Mouse (Mus musculus) ES-Bruce4 (cell line): ENCODE measurements at regions not wholly inside any gene's neighbourhood (a gene's known extent, or its start where the extent isn't known, plus 50 kb on each side); places are given as distances from the start of the nearest gene placed in this dataset.

Source experiments
- H3K27ac ChIP-seq: 2 replicates; pipeline ENCODE4 v1.5.1; 2012; ENCODE audit warnings: low read length, inconsistent platforms; ENCODE audit not compliant: insufficient read depth
- H3K27me3 ChIP-seq: 2 replicates; pipeline ENCODE4 v1.6.1; 2012; ENCODE audit warnings: mild to moderate bottlenecking, low read length, inconsistent platforms; ENCODE audit not compliant: control insufficient read depth, poor library complexity, insufficient read depth, severe bottlenecking
- H3K36me3 ChIP-seq: 2 replicates; pipeline ENCODE4 v1.6.1; 2012; ENCODE audit warnings: inconsistent platforms, mild to moderate bottlenecking, low read length, moderate library complexity; ENCODE audit not compliant: control insufficient read depth, poor library complexity, insufficient read depth, severe bottlenecking
- H3K4me1 ChIP-seq: one replicate; pipeline ENCODE4 v1.8.1; 2011; ENCODE audit warnings: low read length; ENCODE audit not compliant: control insufficient read depth, insufficient read depth
- H3K4me3 ChIP-seq: 2 replicates; pipeline ENCODE4 v1.5.1; 2011; ENCODE audit warnings: low read depth, mild to moderate bottlenecking, low read length
- H3K9ac ChIP-seq: 2 replicates; pipeline ENCODE4 v1.6.1; 2012; ENCODE audit warnings: low read depth, mild to moderate bottlenecking, inconsistent platforms; ENCODE audit not compliant: poor library complexity, severe bottlenecking
- H3K9me3 ChIP-seq: replicated peaks from 2 replicates; pipeline ENCODE4 v1.6.1; 2012; ENCODE audit warnings: mild to moderate bottlenecking, low read length, inconsistent platforms; ENCODE audit not compliant: control insufficient read depth, poor library complexity, insufficient read depth, severe bottlenecking
- CTCF ChIP-seq: IDR thresholded peaks from one replicate; pipeline ENCODE4 v1.8.1; 2011; ENCODE audit warnings: low read depth, low read length
- EP300 ChIP-seq: IDR thresholded peaks from 2 replicates; pipeline ENCODE4 v1.6.1; 2011; ENCODE audit warnings: low read depth, low read length; ENCODE audit not compliant: insufficient read depth
- POLR2A ChIP-seq: IDR thresholded peaks from one replicate; pipeline ENCODE4 v1.8.1; 2011; ENCODE audit warnings: low read length; ENCODE audit not compliant: insufficient read depth

DNA sequence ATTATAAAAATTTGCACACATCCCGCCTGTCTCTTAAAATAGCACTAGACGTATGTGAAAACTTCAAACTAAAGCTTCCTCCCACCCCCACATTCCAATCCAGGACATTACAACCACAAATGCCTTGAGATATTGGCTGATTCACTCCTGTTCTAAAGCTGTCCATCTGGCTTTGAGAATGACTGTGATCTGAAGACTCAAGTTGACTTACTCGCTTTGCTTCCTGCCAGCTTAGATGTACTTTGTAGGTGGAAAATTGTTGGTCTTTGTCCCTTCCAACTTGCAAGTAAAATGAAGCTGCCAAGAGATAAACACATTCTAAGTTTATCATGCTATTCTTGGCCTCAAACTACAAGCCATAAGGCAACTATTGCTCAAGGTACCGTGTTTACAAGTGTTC lies 779.7 kb downstream of the Cetn3 start:
- H3K36me3 ChIP-seq: no peaks in the 10 kb centered on the region
- TF ChIP-seq EP300 (no peak), CTCF (no peak), POLR2A (no peak)
- H3K9me3 ChIP-seq: no peaks in the 10 kb centered on the region
- no peak overlapping the region for H3K9ac ChIP-seq
- H3K27ac ChIP-seq: no peak overlapping the region
- H3K4me3 ChIP-seq: no peak overlapping the region
- no peaks in the 10 kb centered on the region for H3K27me3 ChIP-seq
- no peaks in the 10 kb centered on the region for H3K4me1 ChIP-seq

- no peaks in the 10 kb centered on the region for H3K27me3 ChIP-seq
- no peaks in the 10 kb centered on the region for H3K36me3 ChIP-seq
- H3K9ac ChIP-seq: no peak overlapping the region
- H3K4me1 ChIP-seq: no peaks in the 10 kb centered on the region
- no peaks in the 10 kb centered on the region for H3K9me3 ChIP-seq
- H3K27ac ChIP-seq: no peak overlapping the region
- TF ChIP-seq POLR2A (no peak), EP300 (no peak), CTCF (no peak)
- H3K4me3 ChIP-seq: no peak overlapping the region
Measured at GRCm38 (mm10) chr13:82570925-82571324, 788.0 kb downstream of the Cetn3 start.

DNA sequence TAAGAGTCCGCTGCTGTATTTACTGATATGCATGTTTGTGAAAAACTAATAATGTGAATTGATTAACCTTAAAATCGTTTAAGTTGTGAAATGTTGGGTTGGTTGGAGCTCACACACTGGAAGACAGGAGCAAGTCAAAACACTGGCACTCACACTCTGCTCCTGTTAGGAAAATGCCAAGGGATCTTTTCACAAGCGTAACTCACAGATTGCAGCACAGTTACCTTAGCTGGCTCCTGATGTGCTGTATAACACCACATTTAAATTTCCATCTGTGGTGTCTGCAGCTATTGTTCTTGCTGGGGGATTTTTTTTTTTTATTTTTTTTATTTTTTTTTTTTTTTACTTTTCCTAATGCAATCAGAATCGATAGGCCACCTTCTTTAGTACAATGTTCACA lies 795.1 kb downstream of the Cetn3 start:
- H3K27me3 ChIP-seq: no peaks in the 10 kb centered on the region
- H3K4me1 ChIP-seq: no peaks in the 10 kb centered on the region
- H3K27ac ChIP-seq: no peak overlapping the region
- H3K9me3 ChIP-seq: no peaks in the 10 kb centered on the region
- H3K9ac ChIP-seq: no peak overlapping the region
- H3K4me3 ChIP-seq: no peak overlapping the region
- TF ChIP-seq CTCF (no peak), EP300 (no peak), POLR2A (no peak)
- no peaks in the 10 kb centered on the region for H3K36me3 ChIP-seq

DNA sequence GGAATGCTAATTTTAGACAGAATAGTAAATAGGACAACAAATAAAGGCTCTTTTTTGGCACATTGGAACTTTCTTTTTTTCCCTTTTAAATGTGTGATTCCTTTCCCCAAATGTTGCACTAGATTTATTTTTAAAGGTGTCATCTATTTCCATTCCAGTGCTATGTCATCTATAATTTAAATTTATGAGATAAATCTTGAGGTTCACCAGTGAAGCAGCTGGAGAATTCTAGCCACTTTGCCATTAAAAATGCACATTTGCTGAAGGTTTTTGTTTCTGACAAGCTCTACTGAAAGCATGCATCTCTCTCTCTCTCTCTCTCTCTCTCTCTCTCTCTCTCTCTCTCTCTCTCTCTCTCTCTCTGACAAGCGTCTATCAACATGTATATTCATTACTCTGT lies 803.5 kb downstream of the Cetn3 start:
- Histone ChIP-seq H3K36me3 (no peaks in the 10 kb centered on the region), H3K27ac (no peak overlapping the region), H3K9me3 (no peaks in the 10 kb centered on the region), H3K9ac (no peak overlapping the region), H3K27me3 (no peaks in the 10 kb centered on the region), H3K4me3 (no peak overlapping the region), H3K4me1 (no peaks in the 10 kb centered on the region)
- TF ChIP-seq CTCF (no peak), POLR2A (no peak), EP300 (no peak)

DNA sequence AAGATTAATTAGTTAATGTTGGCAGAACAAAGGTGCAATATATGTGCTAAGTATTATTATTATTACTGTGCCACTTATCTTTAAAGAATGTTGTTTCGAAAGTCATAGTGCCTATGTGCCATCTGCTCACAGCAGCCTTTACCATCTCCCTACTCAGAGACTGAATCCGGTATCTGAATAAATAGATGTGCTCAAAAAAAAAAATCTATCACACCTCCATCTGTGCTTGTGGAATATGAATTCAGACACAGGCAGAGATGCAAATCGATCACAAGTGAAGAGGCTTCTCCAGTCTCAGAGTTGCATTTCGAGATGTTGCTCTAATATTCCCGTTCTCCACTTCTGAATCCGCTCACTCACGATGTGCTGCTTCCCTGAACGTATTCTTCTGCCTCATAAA lies 811.0 kb downstream of the Cetn3 start:
- Histone ChIP-seq H3K27ac (no peak overlapping the region), H3K27me3 (no peaks in the 10 kb centered on the region), H3K4me1 (no peaks in the 10 kb centered on the region), H3K9ac (no peak overlapping the region), H3K36me3 (no peaks in the 10 kb centered on the region), H3K4me3 (no peak overlapping the region), H3K9me3 (no peaks in the 10 kb centered on the region)
- TF ChIP-seq CTCF (no peak), EP300 (no peak), POLR2A (no peak)

GRCm38 (mm10) chr13:82595566-82595965 lies 812.7 kb downstream of the Cetn3 start:
- no peaks in the 10 kb centered on the region for H3K4me1 ChIP-seq
- no peak for TF ChIP-seq EP300
- TF ChIP-seq CTCF: no peak
- TF ChIP-seq POLR2A: no peak
- H3K27me3 ChIP-seq: no peaks in the 10 kb centered on the region
- H3K4me3 ChIP-seq: no peak overlapping the region
- H3K9me3 ChIP-seq: no peaks in the 10 kb centered on the region
- no peaks in the 10 kb centered on the region for H3K36me3 ChIP-seq
- no peak overlapping the region for H3K9ac ChIP-seq
- no peak overlapping the region for H3K27ac ChIP-seq
